Mouse (Mus musculus) lung, embryonic 14.5 days (tissue): ENCODE measurements at regions not wholly inside any gene's neighbourhood (a gene's known extent, or its start where the extent isn't known, plus 50 kb on each side); places are given as distances from the start of the nearest gene placed in this dataset.

Source experiments
- ATAC-seq: fragments of 200-750 bp; cut with Nextera tagmentation; 2 replicates; pipeline ENCODE4 v1.8.0; 2017; ENCODE audit warnings: mild to moderate bottlenecking, moderate TSS enrichment, moderate library complexity; ENCODE audit not compliant: insufficient read depth
- DNase-seq: peaks from one replicate; pipeline ENCODE4 v3.0.0-alpha.2; 2015
- H3K27ac ChIP-seq: fragments of 300-500 bp; sonication (generic); 2 replicates; pipeline ENCODE4 v1.5.1; 2014; ENCODE audit warnings: low read depth, mild to moderate bottlenecking, moderate library complexity
- H3K27me3 ChIP-seq: fragments of 300-500 bp; sonication (generic); 2 replicates; pipeline ENCODE4 v1.6.1; 2014; ENCODE audit warnings: low read length, control low read depth; ENCODE audit not compliant: insufficient read depth
- H3K36me3 ChIP-seq: fragments of 300-500 bp; sonication (generic); 2 replicates; pipeline ENCODE4 v1.6.1; 2014; ENCODE audit warnings: control low read depth; ENCODE audit not compliant: insufficient read depth
- H3K4me1 ChIP-seq: fragments of 300-500 bp; sonication (generic); 2 replicates; pipeline ENCODE4 v1.6.1; 2014; ENCODE audit warnings: antibody characterized with exemption, control low read depth; ENCODE audit not compliant: insufficient read depth
- H3K4me2 ChIP-seq: fragments of 300-500 bp; sonication (generic); 2 replicates; pipeline ENCODE4 v1.6.1; 2014; ENCODE audit warnings: mild to moderate bottlenecking
- H3K4me3 ChIP-seq: fragments of 300-500 bp; sonication (generic); 2 replicates; pipeline ENCODE4 v1.5.1; 2014; ENCODE audit warnings: low read depth, low read length
- H3K9ac ChIP-seq: fragments of 300-500 bp; sonication (generic); 2 replicates; pipeline ENCODE4 v1.6.1; 2014
- H3K9me3 ChIP-seq: fragments of 300-500 bp; sonication (generic); 2 replicates; pipeline ENCODE4 v1.6.1; 2016; ENCODE audit warnings: low read depth, low read length, control low read depth
- CTCF ChIP-seq: IDR thresholded peaks from 2 replicates; pipeline ENCODE4 v1.5.1; 2016; ENCODE audit warnings: antibody characterized with exemption, low read depth
- WGBS: fragments of 180-500 bp; shearing (Covaris S2); extraction: QIAGEN DNeasy Blood & Tissue Kit; methylation state at CpG from one replicate; pipeline ENCODE4 v1.1.7; 2014; 5-methylcytosine and 5-hydroxymethylcytosine counted together

DNA sequence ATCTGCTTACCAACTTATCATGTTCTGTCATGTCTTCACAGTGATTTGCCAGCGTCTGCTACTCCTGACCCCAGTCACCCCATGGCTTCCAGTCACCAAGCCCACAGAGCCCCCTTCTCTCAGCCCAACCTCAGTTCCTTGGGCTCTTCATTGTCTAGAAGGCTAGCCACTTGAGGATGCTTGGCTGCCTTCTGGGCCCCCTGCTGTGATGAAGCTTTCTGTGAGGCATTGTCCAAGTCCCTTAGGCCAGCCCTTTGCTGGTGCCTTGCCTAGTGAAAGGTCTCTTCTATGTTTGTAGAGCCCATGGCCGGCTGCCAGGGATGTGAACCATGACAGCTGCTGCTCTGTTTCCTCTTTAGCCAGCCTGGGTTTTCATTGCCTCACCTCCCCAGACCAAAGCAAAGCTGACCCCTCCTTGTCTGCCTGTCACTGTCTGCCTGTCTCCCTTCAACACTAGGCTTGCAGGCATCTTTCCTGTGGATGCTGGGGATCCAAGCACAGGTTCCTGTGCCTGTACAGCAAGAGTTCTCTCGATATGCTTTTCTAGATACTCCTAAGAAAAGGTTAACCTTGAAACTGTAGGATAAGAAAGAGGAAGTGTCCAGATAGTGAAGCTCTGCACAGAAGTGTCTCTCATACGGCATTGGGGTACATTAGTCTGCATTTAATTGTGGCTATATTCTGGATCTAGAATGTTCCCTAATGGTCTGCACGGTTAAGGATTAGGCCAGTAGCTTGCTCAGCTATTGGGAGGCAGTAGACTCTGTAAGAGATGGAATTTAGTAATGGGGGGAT is 149.5 kb downstream of the Qrsl1 start:
- TF ChIP-seq CTCF, result no peak
- WGBS, result 42% methylated on average over 5 of the region's 5 CpGs
- ATAC-seq (peak; percentile 95), DNase-seq (peak; percentile 95)
- Histone ChIP-seq H3K9me3 (no peaks in the 10 kb centered on the region), H3K27me3 (no peaks in the 10 kb centered on the region), H3K4me1 (peaks cover 9% of the 10 kb centered on the region; the same call in 1 of the 2 replicates), H3K36me3 (no peaks in the 10 kb centered on the region), H3K4me2 (no peak overlapping the region), H3K27ac (peak overlapping the region; percentile 24; the same call in 1 of the 2 replicates), H3K9ac (no peak overlapping the region), H3K4me3 (no peak overlapping the region)

DNA sequence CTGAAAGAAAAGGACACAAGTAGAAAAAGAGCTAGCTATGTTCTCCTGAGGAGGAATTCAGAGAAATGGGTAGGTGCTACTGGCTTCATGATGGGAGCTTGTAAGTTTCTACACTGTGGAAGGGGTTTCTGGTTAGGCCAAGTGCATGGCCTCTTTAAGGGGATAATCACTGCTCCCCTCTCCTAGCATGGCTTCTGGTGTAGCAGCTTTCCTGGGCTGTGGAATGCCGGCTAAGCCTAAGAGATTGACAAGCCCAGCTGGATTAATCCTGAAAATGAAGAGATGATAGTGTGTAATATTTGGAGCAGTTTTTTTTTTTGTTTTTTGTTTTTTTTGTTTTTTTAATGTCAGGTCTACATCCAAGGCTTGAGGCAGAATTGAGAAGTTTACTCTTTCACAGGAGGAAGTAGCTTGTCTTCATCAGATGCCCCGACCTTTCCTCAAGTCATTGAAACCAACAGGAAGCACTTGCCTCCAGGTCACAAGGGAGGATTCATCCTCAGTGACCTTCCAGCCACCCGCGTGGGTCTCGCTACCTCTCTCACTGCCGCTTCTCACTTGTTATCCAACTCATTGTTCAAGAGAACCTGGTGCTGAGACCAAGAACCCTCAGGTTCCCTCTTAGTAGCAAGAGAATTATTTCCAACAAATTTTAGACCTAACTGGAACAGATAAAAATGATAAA is 144.5 kb downstream of the Qrsl1 start:
- Histone ChIP-seq H3K4me1 (0 out of 2 replicates have a peak, but pooled peaks cover 3% of the 10 kb centered on the region), H3K27me3 (no peaks in the 10 kb centered on the region), H3K9ac (no peak overlapping the region), H3K27ac (no peak overlapping the region), H3K4me2 (no peak overlapping the region), H3K36me3 (no peaks in the 10 kb centered on the region), H3K9me3 (no peaks in the 10 kb centered on the region), H3K4me3 (no peak overlapping the region)
- no peak for TF ChIP-seq CTCF
- 66% methylated on average over 6 of the region's 6 CpGs for WGBS
- DNase-seq (no peak), ATAC-seq (no peak)

DNA sequence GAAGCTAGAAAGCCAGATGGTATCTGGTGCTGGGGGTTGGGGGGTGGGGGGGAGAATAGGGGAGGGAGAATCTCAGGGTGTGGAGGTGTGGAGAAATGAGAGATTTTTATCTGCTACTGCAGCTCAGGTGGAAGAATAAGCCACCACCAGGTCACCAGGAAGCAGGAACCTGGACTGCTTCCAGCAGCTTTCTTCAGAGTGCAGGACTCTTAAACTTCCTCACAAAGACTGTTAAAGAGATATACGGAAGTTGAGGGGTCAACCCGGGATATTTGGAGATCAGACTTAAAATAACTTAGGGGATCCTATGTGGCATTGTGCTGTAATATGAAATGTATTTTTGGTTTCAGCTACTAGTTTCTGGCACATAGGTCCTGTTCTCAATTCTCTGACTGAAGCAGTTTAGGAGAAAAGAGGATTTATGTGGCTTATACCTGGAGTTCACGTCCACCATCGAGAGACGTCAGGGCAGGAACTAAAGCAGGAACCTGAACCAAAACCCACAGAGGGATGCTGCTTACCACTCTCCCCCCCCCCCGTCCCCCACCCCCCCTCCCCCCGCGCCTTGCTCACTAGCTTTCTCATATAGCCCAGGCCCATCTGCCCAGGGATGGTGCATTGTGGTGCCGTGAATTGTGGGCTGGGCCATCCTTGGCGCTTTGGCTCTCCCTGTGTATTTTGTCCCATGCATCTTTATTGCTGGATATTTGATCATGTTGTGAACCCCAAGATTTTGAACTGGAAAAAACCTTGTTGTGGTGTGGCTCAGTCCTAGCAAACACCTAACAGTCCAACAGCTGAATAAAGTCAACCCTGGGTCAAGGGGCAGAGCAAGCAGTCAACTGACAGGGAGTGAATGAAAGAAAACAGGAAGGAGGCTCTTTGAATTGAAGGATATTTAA is 143.2 kb downstream of the Qrsl1 start:
- no peaks in the 10 kb centered on the region for H3K36me3 ChIP-seq
- ATAC-seq (no peak), DNase-seq (peak; percentile 45)
- H3K4me2 ChIP-seq, result no peak overlapping the region
- no peaks in the 10 kb centered on the region for H3K27me3 ChIP-seq
- H3K27ac ChIP-seq, result no peak overlapping the region
- H3K9ac ChIP-seq, result no peak overlapping the region
- no peaks in the 10 kb centered on the region for H3K4me1 ChIP-seq
- no peak overlapping the region for H3K4me3 ChIP-seq
- H3K9me3 ChIP-seq, result no peaks in the 10 kb centered on the region
- TF ChIP-seq CTCF, result no peak
- 77% methylated on average over 10 of the region's 10 CpGs for WGBS

DNA sequence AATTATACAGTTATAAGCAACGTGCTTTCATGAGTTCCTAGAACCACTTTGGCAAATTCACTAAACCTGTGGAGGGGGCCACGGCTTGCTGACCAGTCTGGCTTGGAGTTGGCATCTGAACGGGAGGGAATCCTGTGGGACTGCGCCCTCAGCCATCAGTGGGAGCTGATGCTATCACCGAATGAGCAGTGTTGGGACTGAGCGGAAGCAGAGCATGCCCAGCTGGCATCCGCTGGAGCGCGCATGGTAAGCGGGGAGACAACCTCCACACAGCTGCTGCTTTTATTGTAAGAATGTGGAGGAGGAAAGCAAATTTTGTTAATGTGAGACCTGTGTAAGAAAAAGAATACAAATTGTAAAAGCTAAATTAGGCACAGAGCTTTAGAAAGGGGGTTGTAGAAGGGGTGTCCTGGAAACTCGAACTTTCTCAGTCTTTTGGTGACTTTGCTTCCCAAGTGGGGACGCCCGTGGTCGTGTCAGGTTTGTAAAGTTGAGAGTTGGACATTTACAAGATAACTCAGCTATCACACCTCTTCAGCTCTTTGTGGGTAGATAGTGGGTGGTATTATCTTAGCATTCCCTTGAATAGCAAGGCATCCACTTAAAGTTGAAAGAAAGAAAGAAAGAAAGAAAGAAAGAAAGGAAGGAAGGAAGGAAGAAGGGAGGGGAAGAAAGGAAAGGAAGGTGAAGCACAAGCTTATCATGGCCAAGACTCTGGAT is 142.2 kb downstream of the Qrsl1 start:
- no peak for DNase-seq
- Histone ChIP-seq H3K36me3 (no peaks in the 10 kb centered on the region), H3K4me2 (no peak overlapping the region), H3K27me3 (no peaks in the 10 kb centered on the region), H3K9ac (no peak overlapping the region), H3K4me3 (no peak overlapping the region), H3K27ac (no peak overlapping the region), H3K9me3 (no peaks in the 10 kb centered on the region), H3K4me1 (no peaks in the 10 kb centered on the region)
- no peak for ATAC-seq
- TF ChIP-seq CTCF, result no peak
- 75% methylated on average over 14 of the region's 14 CpGs for WGBS

DNA sequence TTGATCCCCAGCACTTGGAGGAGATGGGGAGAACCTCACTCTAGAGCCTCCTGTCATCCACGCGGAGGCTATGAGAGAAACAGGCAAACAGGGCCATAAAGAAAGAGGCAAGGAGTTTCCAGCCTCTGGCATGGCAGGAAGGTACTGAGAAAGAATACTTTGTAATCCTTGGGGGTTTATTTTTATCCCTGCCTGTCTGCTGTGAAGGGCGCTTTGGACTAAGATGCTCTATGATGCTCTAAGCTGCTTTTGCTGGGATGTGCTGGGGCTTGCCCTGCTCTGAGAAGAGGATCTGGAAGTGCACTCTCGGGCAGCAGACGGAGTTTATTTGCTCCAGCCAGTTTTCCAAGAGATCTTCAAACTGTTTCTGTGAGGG is 141.7 kb downstream of the Qrsl1 start:
- Histone ChIP-seq H3K4me3 (no peak overlapping the region), H3K9me3 (no peaks in the 10 kb centered on the region), H3K36me3 (no peaks in the 10 kb centered on the region), H3K27me3 (no peaks in the 10 kb centered on the region), H3K4me2 (no peak overlapping the region), H3K9ac (no peak overlapping the region), H3K27ac (no peak overlapping the region), H3K4me1 (no peaks in the 10 kb centered on the region)
- WGBS, result 86% methylated on average over 5 of the region's 5 CpGs
- TF ChIP-seq CTCF, result no peak
- DNase-seq (no peak), ATAC-seq (no peak)

- ATAC-seq, result no peak
Observed at GRCm38 (mm10) chr10:43761979-43762570, 139.5 kb downstream of the Qrsl1 start.

More at GRCm38 (mm10) chr10:43761979-43762570, 139.5 kb downstream of the Qrsl1 start:
- no peaks in the 10 kb centered on the region for H3K4me1 ChIP-seq
- no peaks in the 10 kb centered on the region for H3K27me3 ChIP-seq
- no peak for DNase-seq
- no peak overlapping the region for H3K4me2 ChIP-seq
- no peak overlapping the region for H3K9ac ChIP-seq
- no peak overlapping the region for H3K4me3 ChIP-seq
- no peak overlapping the region for H3K27ac ChIP-seq
- H3K9me3 ChIP-seq, result no peaks in the 10 kb centered on the region
- 77% methylated on average over 6 of the region's 6 CpGs for WGBS
- no peak for TF ChIP-seq CTCF
- H3K36me3 ChIP-seq, result no peaks in the 10 kb centered on the region
